Mouse (Mus musculus) ES-Bruce4 (cell line): Measurements from ENCODE around the gene Slbp.

Experiments used
- CTCF ChIP-seq: IDR thresholded peaks from one replicate; pipeline ENCODE4 v1.8.1; 2011; ENCODE audit warnings: low read depth, low read length
- EP300 ChIP-seq: IDR thresholded peaks from 2 replicates; pipeline ENCODE4 v1.6.1; 2011; ENCODE audit warnings: low read depth, low read length; ENCODE audit not compliant: insufficient read depth
- POLR2A ChIP-seq: IDR thresholded peaks from one replicate; pipeline ENCODE4 v1.8.1; 2011; ENCODE audit warnings: low read length; ENCODE audit not compliant: insufficient read depth

DNA sequence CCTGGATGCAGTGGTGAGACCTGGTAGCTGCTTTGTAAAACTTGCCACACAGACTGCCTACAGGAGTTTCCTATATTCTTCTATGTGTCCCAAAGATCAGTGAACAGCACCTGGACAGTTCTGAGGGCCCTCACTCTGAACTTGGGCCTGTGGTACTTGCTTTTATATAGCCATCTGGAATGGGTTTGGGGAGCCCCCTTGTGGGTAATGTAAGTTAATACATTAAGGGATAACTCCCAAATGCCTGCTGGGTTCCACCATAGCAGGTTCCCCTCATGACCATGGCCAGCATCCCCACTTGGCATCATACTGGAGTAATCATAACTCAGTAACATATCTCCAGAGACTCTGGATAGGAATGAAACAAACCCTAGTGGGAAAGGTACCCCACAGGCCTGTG is 15.8 kb upstream of the Slbp start:
- no peak for TF ChIP-seq POLR2A
- no peak for TF ChIP-seq CTCF
- no peak for TF ChIP-seq EP300
